Mouse (Mus musculus) midbrain, embryonic 14.5 days (tissue): ENCODE data around the gene Rnf34. TPM values are rescaled to one million over a fixed set of nuclear protein-coding genes. Genes with fewer than 3 reads are reported as not detected.

Experiments used
- ATAC-seq: fragments of 200-750 bp; cut with Nextera tagmentation; 2 replicates; pipeline ENCODE4 v1.8.0; 2017; ENCODE audit warnings: moderate number of reproducible peaks, moderate library complexity; ENCODE audit not compliant: low FRiP score, low TSS enrichment
- DNase-seq: peaks from one replicate; pipeline ENCODE4 v3.0.0-alpha.2; 2015
- H3K27ac ChIP-seq: fragments of 300-500 bp; sonication (generic); replicated peaks from 2 replicates; pipeline ENCODE4 v1.5.1; 2014; ENCODE audit warnings: mild to moderate bottlenecking, low read depth, low read length, moderate library complexity
- H3K27me3 ChIP-seq: fragments of 300-500 bp; sonication (generic); 2 replicates; pipeline ENCODE4 v1.6.1; 2014; ENCODE audit warnings: low read length, control low read depth, mixed read lengths; ENCODE audit not compliant: control insufficient read depth, insufficient read depth
- H3K36me3 ChIP-seq: fragments of 300-500 bp; sonication (generic); 2 replicates; pipeline ENCODE4 v1.6.1; 2014; ENCODE audit warnings: low read length, control low read depth; ENCODE audit not compliant: control insufficient read depth, insufficient read depth
- H3K4me1 ChIP-seq: fragments of 300-500 bp; sonication (generic); 2 replicates; pipeline ENCODE4 v1.6.1; 2014; ENCODE audit warnings: mild to moderate bottlenecking, antibody characterized with exemption, low read length, control low read depth; ENCODE audit not compliant: control insufficient read depth, insufficient read depth
- H3K4me2 ChIP-seq: fragments of 300-500 bp; sonication (generic); 2 replicates; pipeline ENCODE4 v1.6.1; 2014; ENCODE audit warnings: mild to moderate bottlenecking, low read length, moderate library complexity
- H3K4me3 ChIP-seq: fragments of 300-500 bp; sonication (generic); replicated peaks from 2 replicates; pipeline ENCODE4 v1.5.1; 2014; ENCODE audit warnings: low read depth, low read length
- H3K9ac ChIP-seq: fragments of 300-500 bp; sonication (generic); replicated peaks from 2 replicates; pipeline ENCODE4 v1.6.1; 2014; ENCODE audit warnings: mild to moderate bottlenecking, low read length, moderate library complexity
- H3K9me3 ChIP-seq: fragments of 300-500 bp; sonication (generic); 2 replicates; pipeline ENCODE4 v1.6.1; 2016; ENCODE audit warnings: low read length, control low read depth, mixed read lengths; ENCODE audit not compliant: control insufficient read depth
- WGBS: fragments of 180-500 bp; shearing (Covaris S2); extraction: QIAGEN DNeasy Blood & Tissue Kit; methylation state at CpG from one replicate; pipeline ENCODE4 v1.1.7; 2014; 5-methylcytosine and 5-hydroxymethylcytosine counted together
- polyA plus RNA-seq: library from polyadenylated mRNA; unstranded; fragments of >200 nt; fragmentation: Nextera tagmentation; extraction: Ambion mirVana; gene quantifications from 2 replicates; pipeline ENCODE4 v1.2.1, GENCODE M21; 2014

Gene Rnf34
- polyA plus RNA-seq, 1 experiment from 2014 or later: 62.7 TPM

DNA sequence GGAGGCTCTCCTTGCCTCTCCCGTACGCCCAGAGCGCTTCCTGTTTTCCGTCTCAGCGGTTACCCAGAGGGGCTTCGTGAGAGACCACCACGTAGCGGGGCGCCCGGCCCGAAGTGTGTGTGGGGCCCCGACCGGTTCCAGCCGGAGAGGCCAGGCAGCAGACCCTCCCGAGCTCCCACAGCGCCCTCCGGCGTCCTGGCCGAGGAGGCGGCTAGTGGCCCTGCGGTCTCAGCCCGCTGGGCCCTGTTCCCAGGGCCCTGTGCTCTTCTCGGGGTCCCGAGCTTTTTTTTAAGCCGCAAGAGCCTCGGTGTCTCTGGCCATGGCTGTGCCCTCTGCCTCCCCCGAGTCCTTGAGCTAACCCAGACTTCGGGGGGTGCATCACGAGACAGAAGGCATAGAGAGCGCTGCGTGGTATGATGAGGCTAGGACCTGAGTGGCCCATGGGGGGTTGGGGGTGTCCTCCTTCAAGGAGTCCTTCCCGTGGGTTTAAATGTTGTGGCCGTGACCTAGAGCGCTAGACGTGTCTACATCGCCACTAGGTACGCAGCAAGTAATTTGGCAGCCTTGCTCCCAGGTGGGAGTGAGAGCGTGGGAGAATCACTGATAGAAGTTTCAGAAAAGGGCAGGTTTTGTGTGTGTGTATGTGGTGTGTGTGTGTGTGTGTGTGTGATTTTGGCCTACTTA lies 613 bp downstream of the Rnf34 start:
- Histone ChIP-seq H3K4me3 (peak overlapping the region; percentile 76), H3K9ac (peak overlapping the region; percentile 92), H3K36me3 (no peaks in the 10 kb centered on the region), H3K9me3 (no peaks in the 10 kb centered on the region), H3K27ac (peak overlapping the region; percentile 92), H3K4me2 (peak overlapping the region; percentile 97), H3K4me1 (peaks cover 21% of the 10 kb centered on the region), H3K27me3 (no peaks in the 10 kb centered on the region)
- ATAC-seq (peak; percentile 84), DNase-seq (no peak)
- 1% methylated on average over 38 of the region's 38 CpGs for WGBS

DNA sequence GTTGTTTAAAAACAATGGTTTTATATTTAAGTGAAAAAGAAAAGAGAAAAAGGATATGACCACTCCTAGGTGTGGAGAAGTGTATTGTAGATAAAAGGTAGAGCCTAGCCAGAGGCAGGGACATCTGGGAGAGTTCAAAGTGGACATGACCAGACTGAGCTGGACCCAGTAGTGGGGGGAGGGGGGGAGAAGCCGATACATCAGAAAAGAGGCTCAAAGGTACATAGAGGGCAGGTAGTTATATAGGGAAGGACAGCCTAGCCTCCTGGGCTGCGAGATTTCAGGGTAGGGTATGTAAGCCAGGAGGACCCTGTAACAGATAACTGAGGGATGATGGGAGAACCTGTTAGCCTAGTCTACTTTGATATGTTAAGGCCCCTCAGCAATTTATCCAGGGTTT lies 2.8 kb downstream of the Rnf34 start:
- DNase-seq (no peak), ATAC-seq (no peak)
- Histone ChIP-seq H3K9me3 (no peaks in the 10 kb centered on the region), H3K4me1 (peaks cover 21% of the 10 kb centered on the region), H3K9ac (no peak overlapping the region), H3K27ac (no peak overlapping the region), H3K27me3 (no peaks in the 10 kb centered on the region), H3K36me3 (no peaks in the 10 kb centered on the region), H3K4me2 (no peak overlapping the region), H3K4me3 (no peak overlapping the region)
- WGBS: 96% methylated on average over 2 of the region's 2 CpGs

DNA sequence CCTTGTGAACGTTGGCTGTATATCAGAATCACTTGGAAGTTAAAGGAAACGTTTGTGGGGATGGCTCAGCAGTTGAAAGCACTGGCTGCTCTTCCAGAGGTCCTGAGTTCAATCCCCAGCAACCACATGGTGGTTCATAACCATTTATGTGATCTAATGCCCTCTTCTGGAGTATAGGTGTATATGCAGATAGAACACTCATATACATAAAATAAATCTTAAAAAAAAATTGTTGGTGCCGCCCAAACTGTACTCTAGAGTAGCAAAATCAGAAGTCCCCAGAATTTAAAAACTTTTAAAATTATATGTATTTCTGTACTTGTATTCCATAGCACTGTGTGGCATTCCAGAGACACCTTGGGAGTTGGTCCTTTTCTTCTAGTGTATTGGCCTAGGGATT lies 6.0 kb downstream of the Rnf34 start:
- no peak overlapping the region for H3K9ac ChIP-seq
- no peaks in the 10 kb centered on the region for H3K36me3 ChIP-seq
- H3K4me2 ChIP-seq: no peak overlapping the region
- no peaks in the 10 kb centered on the region for H3K27me3 ChIP-seq
- H3K4me1 ChIP-seq: peaks cover 13% of the 10 kb centered on the region
- H3K4me3 ChIP-seq: no peak overlapping the region
- no peaks in the 10 kb centered on the region for H3K9me3 ChIP-seq
- no peak for DNase-seq
- 83% methylated on average over 3 of the region's 3 CpGs for WGBS
- no peak for ATAC-seq
- no peak overlapping the region for H3K27ac ChIP-seq

DNA sequence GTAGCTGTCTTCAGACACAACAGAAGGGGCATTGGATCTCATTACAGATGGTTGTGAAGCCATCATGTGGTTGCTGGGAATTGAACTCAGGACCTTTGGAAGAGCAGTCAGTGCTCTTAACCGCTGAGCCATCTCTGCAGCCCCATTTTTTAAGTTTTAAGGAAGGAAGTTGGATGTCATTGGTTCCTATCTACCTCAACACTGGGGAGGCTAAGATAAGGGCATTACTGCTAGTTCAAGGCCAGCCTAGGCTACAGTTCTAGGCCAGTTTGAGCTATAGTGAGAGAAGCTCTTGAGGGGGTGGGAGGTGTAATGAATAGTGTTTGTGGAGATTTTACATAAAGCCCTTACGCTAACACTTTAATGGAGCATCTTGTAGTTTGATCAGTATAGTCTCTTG lies 13.2 kb downstream of the Rnf34 start:
- no peak overlapping the region for H3K27ac ChIP-seq
- H3K4me1 ChIP-seq: no peaks in the 10 kb centered on the region
- no peak overlapping the region for H3K4me3 ChIP-seq
- no peak overlapping the region for H3K9ac ChIP-seq
- H3K9me3 ChIP-seq: no peaks in the 10 kb centered on the region
- H3K4me2 ChIP-seq: no peak overlapping the region
- ATAC-seq (no peak), DNase-seq (no peak)
- no peaks in the 10 kb centered on the region for H3K27me3 ChIP-seq
- peaks cover 55% of the 10 kb centered on the region for H3K36me3 ChIP-seq
- 96% methylated on average over 2 of the region's 2 CpGs for WGBS

DNA sequence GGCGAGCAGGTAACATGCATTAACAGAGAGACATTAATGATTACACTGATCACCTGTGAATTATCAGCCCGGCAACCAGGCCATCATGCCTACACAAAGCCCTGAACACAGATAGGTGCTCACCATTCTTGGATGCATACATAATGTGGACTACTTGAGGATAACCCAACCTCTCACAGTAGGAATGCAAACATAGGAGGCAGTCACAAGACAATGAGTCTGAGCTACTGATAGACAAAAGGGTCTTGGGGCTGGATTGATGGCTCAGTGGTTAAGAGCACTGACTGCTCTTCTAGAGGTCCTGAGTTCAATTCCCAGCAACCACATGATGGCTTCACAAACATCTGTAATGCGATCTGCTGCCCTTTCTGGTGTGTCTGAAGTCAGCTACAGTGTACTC lies 22.8 kb downstream of the Rnf34 start:
- peaks cover 68% of the 10 kb centered on the region for H3K36me3 ChIP-seq
- no peak for DNase-seq
- H3K4me1 ChIP-seq: no peaks in the 10 kb centered on the region
- no peak overlapping the region for H3K4me2 ChIP-seq
- H3K4me3 ChIP-seq: no peak overlapping the region
- H3K9ac ChIP-seq: no peak overlapping the region
- WGBS: 99% methylated on average over 3 of the region's 3 CpGs
- H3K9me3 ChIP-seq: no peaks in the 10 kb centered on the region
- ATAC-seq: no peak
- H3K27me3 ChIP-seq: no peaks in the 10 kb centered on the region
- no peak overlapping the region for H3K27ac ChIP-seq

DNA sequence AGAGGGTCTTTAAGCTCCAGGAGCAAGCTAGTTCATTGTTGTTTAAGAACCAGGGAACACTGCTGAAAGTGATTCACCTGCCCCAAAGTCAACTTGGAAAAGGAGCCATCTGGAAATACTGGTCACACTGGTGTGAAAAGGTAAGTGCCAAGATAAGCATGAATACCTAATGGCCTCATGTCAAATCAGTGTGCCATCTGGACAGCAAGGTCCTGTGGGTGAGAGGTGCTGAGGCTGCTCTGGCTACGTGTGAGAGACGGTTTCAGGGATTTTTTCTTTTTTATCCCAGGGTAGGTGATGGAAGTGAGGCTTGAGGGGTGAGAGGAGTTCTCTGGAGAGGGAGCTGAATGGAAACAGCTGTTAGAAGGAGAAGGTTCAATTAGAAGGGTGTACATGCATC lies 23.7 kb downstream of the Rnf34 start:
- Histone ChIP-seq H3K4me2 (no peak overlapping the region), H3K27ac (no peak overlapping the region), H3K4me3 (no peak overlapping the region), H3K4me1 (no peaks in the 10 kb centered on the region), H3K9me3 (no peaks in the 10 kb centered on the region), H3K27me3 (no peaks in the 10 kb centered on the region), H3K36me3 (peaks cover 66% of the 10 kb centered on the region), H3K9ac (no peak overlapping the region)
- 78% methylated on average over 2 of the region's 2 CpGs for WGBS
- DNase-seq (no peak), ATAC-seq (no peak)

DNA sequence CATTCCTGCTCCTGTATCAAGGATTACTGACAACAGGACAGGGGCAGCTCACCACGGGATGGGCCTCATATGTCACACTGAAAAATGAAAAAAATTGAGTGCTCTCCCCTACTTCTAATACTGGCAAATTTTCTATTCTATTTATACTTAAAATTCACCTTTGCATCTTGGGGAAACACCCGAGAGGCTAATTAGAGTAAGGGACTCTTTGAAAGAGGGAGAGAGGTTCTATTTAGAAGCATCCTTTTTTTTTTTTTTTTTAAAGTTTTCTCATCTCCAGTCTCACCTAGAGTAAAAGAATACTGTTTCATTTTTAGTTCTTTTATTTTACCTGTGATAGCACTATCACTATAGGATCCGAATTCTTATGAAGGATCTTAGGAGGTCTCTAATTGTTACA lies 24.5 kb downstream of the Rnf34 start:
- Histone ChIP-seq H3K9ac (no peak overlapping the region), H3K4me2 (no peak overlapping the region), H3K9me3 (no peaks in the 10 kb centered on the region), H3K4me3 (no peak overlapping the region), H3K27ac (no peak overlapping the region), H3K4me1 (no peaks in the 10 kb centered on the region), H3K36me3 (peaks cover 68% of the 10 kb centered on the region), H3K27me3 (no peaks in the 10 kb centered on the region)
- no peak for ATAC-seq
- WGBS: 91% methylated on average over 3 of the region's 3 CpGs
- no peak for DNase-seq

DNA sequence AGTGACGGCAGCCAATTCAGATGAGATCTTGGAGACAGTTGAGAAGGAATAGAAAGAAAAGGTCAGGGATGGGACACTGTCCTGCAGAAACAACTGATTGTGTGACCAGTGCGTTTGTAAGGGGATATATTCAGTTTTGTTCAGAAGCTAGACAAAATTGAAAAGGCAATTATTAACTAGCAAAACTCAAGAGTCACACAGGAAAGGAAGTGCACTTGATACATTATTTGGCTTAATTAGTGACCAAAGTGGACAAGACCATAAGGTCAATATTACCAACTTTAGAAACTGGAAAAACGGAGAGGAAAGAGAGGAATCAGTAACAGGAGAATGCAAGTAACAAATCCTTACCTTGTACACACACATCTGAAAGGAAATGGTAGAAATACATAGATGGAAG lies 26.8 kb downstream of the Rnf34 start:
- DNase-seq (no peak), ATAC-seq (no peak)
- Histone ChIP-seq H3K27ac (no peak overlapping the region), H3K9me3 (no peaks in the 10 kb centered on the region), H3K4me2 (no peak overlapping the region), H3K4me1 (no peaks in the 10 kb centered on the region), H3K4me3 (no peak overlapping the region), H3K27me3 (no peaks in the 10 kb centered on the region), H3K36me3 (peaks cover 77% of the 10 kb centered on the region), H3K9ac (no peak overlapping the region)
- 90% methylated on average over 3 of the region's 3 CpGs for WGBS

DNA sequence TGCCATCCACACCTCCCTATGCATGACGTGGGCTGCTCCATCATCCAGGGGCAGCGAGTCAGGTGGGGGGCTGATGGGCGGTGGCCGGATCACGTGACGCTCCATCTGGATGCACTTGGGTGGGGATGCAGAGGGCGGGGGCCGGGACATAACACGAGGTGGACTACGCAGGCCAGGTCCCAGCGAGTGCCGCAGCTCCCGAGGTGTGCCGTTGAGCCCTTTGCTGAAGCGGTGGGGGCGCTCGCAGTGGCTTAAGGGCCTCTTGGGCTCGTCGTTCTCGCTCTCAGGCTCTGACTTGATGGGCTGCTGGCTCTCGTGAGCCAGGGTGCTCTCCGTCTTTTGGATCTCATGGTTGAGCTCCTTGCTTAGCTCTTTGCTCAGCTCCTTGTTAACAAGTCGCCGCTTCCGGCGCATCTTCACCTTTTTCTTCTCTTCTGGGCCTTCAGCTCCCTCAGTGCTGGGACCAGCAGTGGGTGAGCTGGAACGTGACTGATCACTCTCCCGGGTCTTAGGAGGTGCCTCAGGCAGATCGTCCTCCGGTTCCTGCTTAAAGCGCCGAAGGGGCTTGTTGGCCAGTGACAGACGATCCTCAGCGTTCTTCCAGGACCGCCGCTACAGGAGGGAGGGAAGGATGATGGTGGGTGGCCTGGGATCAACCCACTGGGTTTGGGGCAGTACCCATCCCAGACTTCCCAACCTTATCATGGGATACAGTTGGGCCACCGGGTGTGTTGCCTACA lies 30.6 kb downstream of the Rnf34 start:
- Histone ChIP-seq H3K27ac (no peak overlapping the region), H3K4me2 (no peak overlapping the region), H3K4me3 (no peak overlapping the region), H3K36me3 (peaks cover 70% of the 10 kb centered on the region), H3K27me3 (no peaks in the 10 kb centered on the region), H3K9me3 (no peaks in the 10 kb centered on the region), H3K4me1 (no peaks in the 10 kb centered on the region), H3K9ac (no peak overlapping the region)
- WGBS: 95% methylated on average over 37 of the region's 37 CpGs
- no peak for DNase-seq
- no peak for ATAC-seq
